Mouse (Mus musculus): ENCODE measurements at regions not wholly inside any gene's neighbourhood (a gene's known extent, or its start where the extent isn't known, plus 50 kb on each side); places are given as distances from the start of the nearest gene placed in this dataset.

- ATAC-seq (ENCODE audit: low read depth): peak; percentile 75; the same call in 1 of the 2 replicates
- H3K27ac ChIP-seq (replicated peaks): peak overlapping the region; percentile 38
- WGBS: 3% methylated on average over 4 of the region's 4 CpGs
These were observed 114.8 kb upstream of the Tmem260 start for GRCm38 (mm10) chr14:48330965-48331622.

GRCm38 (mm10) chr14:48331623-48332000, 114.3 kb upstream of the Tmem260 start:
- Histone ChIP-seq H3K4me1 (replicated peaks) (peaks cover 57% of the 10 kb centered on the region), H3K4me3 (no peak overlapping the region), H3K27ac (replicated peaks) (peak overlapping the region; percentile 33; the same call in 1 of the 2 replicates), H3K27me3 (peaks cover 6% of the 10 kb centered on the region; the same call in 1 of the 2 replicates), H3K9ac (no peak overlapping the region), H3K9me3 (no peaks in the 10 kb centered on the region), H3K4me2 (no peak overlapping the region), H3K36me3 (no peaks in the 10 kb centered on the region)
- WGBS: 75% methylated on average over 2 of the region's 2 CpGs
- no peak for ATAC-seq (ENCODE audit: low read depth)

More at GRCm38 (mm10) chr14:48330965-48331622, 114.8 kb upstream of the Tmem260 start:
- H3K4me3 ChIP-seq: no peak overlapping the region
- H3K9ac ChIP-seq: 0 out of 2 replicates have a peak overlapping the region, but pooled peaks have one; percentile 8
- H3K9me3 ChIP-seq: no peaks in the 10 kb centered on the region
- H3K27me3 ChIP-seq: peaks cover 5% of the 10 kb centered on the region; the same call in 1 of the 2 replicates
- H3K36me3 ChIP-seq: no peaks in the 10 kb centered on the region
- H3K4me2 ChIP-seq: peak overlapping the region; percentile 29
- H3K4me1 ChIP-seq (replicated peaks): peaks cover 57% of the 10 kb centered on the region

DNA sequence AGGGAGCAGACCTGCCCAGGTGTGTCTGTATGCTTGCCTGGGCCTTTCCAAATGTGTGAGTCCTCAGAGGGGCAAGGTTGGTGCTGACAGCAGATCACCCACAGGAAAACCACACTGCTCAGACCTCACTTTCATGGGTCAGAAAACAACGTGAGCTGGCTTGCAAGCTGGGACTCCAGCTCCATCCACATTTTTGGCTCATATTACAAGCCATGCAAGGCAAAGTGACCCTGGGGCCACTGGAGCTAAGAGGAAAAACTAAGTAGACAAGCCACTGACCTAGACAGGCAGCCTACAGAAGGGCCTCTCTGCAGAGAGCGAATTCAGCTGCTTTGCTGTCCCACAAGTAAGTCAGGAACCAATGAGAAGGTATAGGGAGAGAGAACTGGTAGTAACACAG, 113.7 kb upstream of the Tmem260 start:
- no peak overlapping the region for H3K9ac ChIP-seq
- H3K4me2 ChIP-seq: no peak overlapping the region
- H3K4me3 ChIP-seq: no peak overlapping the region
- peaks cover 9% of the 10 kb centered on the region; the same call in 1 of the 2 replicates for H3K27me3 ChIP-seq
- no peak for ATAC-seq (ENCODE audit: low read depth)
- H3K9me3 ChIP-seq: no peaks in the 10 kb centered on the region
- H3K36me3 ChIP-seq: no peaks in the 10 kb centered on the region
- H3K4me1 ChIP-seq (replicated peaks): peaks cover 57% of the 10 kb centered on the region
- WGBS: 47% methylated on average over 2 of the region's 2 CpGs
- 0 out of 2 replicates have a peak overlapping the region, but pooled peaks have one; percentile 33 for H3K27ac ChIP-seq (replicated peaks)

GRCm38 (mm10) chr14:48332660-48333059, 113.3 kb upstream of the Tmem260 start:
- Histone ChIP-seq H3K4me2 (no peak overlapping the region), H3K36me3 (no peaks in the 10 kb centered on the region), H3K27me3 (peaks cover 9% of the 10 kb centered on the region; the same call in 1 of the 2 replicates), H3K9me3 (no peaks in the 10 kb centered on the region), H3K9ac (no peak overlapping the region), H3K4me1 (replicated peaks) (peaks cover 57% of the 10 kb centered on the region), H3K27ac (replicated peaks) (0 out of 2 replicates have a peak overlapping the region, but pooled peaks have one; percentile 33), H3K4me3 (no peak overlapping the region)
- WGBS: 58% methylated on average over 4 of the region's 4 CpGs
- no peak for ATAC-seq (ENCODE audit: low read depth)

DNA sequence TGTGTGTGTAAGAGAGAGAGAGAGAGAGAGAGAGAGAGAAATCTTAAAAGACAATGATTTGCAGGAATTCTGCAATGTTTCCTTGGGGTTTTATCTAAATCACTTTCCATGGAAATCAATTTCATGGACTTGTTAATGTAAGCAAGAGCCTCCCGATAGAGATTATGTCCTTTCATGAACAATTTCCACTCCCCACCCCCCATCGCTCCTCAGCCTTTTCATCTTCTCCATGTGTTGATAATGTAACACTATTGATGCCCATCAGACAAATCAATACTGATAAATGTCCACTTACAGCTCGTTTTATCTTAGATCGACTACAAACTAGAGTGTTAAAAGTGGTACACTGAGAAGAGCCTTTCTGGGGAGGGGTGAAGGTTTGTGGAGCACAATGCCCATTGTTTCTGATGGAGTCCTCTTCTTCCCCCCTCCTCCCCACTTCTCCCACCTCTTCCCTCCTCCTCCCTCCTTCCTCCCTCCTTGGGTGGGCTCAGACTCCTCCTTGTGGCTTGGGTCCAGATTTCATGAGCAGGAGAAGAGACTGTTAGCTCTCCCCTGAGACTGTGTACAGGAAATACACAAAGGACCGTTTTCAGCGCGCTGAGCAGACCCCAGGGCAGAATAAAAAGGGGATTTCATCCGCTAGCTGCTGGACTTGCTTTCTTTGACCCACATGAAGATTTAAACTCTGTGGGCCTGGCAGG, 111.7 kb upstream of the Tmem260 start:
- H3K27me3 ChIP-seq: peaks cover 9% of the 10 kb centered on the region; the same call in 1 of the 2 replicates
- ATAC-seq (ENCODE audit: low read depth): no peak
- H3K9ac ChIP-seq: no peak overlapping the region
- no peak overlapping the region for H3K4me3 ChIP-seq
- no peaks in the 10 kb centered on the region for H3K36me3 ChIP-seq
- peaks cover 57% of the 10 kb centered on the region for H3K4me1 ChIP-seq (replicated peaks)
- H3K9me3 ChIP-seq: no peaks in the 10 kb centered on the region
- H3K4me2 ChIP-seq: no peak overlapping the region
- H3K27ac ChIP-seq (replicated peaks): no peak overlapping the region
- WGBS: 15% methylated on average over 8 of the region's 8 CpGs

DNA sequence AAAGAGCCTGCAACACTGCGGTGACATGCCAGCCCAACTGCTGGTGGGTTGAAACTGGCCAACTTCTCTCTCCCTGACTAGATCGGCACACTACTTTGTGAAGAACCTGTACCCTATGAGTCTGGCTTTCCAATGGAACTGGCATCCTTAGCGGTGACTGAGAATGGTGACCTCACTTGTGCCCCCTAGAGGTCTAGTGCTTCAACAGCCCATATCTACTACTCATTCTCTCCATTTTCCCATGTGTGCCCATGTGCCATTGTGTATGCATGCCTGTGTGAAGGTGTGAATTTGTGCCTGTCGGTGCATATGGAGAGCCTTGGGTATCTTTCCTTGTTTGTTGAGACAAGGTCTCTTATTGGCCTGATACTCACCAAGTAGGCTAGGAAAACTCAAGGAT, 106.5 kb upstream of the Tmem260 start:
- Histone ChIP-seq H3K4me1 (replicated peaks) (peaks cover 15% of the 10 kb centered on the region), H3K27me3 (0 out of 2 replicates have a peak, but pooled peaks cover 4% of the 10 kb centered on the region), H3K36me3 (no peaks in the 10 kb centered on the region), H3K27ac (replicated peaks) (no peak overlapping the region), H3K9ac (no peak overlapping the region), H3K4me3 (no peak overlapping the region), H3K4me2 (no peak overlapping the region), H3K9me3 (no peaks in the 10 kb centered on the region)
- 82% methylated on average over 4 of the region's 4 CpGs for WGBS
- ATAC-seq (ENCODE audit: low read depth): no peak

DNA sequence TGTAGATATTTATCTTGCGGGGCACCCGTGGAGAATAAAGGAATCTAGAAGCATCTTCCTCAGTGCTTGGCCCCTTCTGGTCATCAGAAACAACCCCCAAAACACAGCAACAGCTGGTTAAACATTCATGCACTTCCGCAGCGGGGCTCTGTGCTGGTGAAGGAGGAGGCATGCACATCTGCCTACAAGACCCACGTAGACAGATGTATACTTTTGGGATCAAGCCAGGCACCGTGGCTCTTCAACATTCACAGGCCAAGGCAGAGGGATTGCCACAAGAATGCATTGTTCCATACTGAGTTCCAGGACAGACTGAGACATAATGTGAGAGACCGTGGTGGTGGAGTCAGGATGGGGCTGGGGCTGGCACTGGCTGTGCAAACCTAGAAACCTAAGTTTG, 103.0 kb upstream of the Tmem260 start:
- H3K27ac ChIP-seq (replicated peaks): no peak overlapping the region
- H3K36me3 ChIP-seq: no peaks in the 10 kb centered on the region
- WGBS: 68% methylated on average over 7 of the region's 7 CpGs
- no peaks in the 10 kb centered on the region for H3K4me1 ChIP-seq (replicated peaks)
- ATAC-seq (ENCODE audit: low read depth): no peak
- no peak overlapping the region for H3K4me3 ChIP-seq
- H3K4me2 ChIP-seq: no peak overlapping the region
- H3K9me3 ChIP-seq: no peaks in the 10 kb centered on the region
- H3K27me3 ChIP-seq: no peaks in the 10 kb centered on the region
- H3K9ac ChIP-seq: no peak overlapping the region

DNA sequence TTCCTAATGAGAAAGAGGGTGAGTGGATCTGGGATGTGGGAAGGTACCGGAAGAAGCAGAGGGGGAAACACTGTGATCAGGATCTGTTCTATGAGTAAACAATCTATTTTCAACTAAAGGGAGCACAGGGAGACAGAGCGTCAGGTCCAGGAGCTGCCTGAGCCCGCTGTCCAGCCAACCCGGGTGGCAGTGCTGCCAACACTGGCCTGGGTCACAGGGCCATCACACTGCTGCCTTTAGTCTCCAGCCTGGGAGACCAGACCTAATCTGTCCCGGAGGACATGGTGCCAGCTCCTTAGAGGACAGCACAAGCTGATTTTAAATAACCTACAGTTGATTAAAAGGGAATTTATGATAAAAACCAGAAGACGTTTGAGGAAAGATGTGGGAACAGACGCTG, 100.0 kb upstream of the Tmem260 start:
- H3K27ac ChIP-seq (replicated peaks): no peak overlapping the region
- no peak overlapping the region for H3K4me3 ChIP-seq
- no peaks in the 10 kb centered on the region for H3K27me3 ChIP-seq
- no peaks in the 10 kb centered on the region for H3K36me3 ChIP-seq
- WGBS: 76% methylated on average over 7 of the region's 7 CpGs
- no peak overlapping the region for H3K9ac ChIP-seq
- H3K4me2 ChIP-seq: no peak overlapping the region
- no peaks in the 10 kb centered on the region for H3K9me3 ChIP-seq
- peaks cover 7% of the 10 kb centered on the region; the same call in 1 of the 2 replicates for H3K4me1 ChIP-seq (replicated peaks)
- ATAC-seq (ENCODE audit: low read depth): no peak

- no peak overlapping the region for H3K4me3 ChIP-seq
- 45% methylated on average over 9 of the region's 9 CpGs for WGBS
- peak; percentile 72 for ATAC-seq (ENCODE audit: low read depth)
These were observed 96.4 kb upstream of the Tmem260 start for GRCm38 (mm10) chr14:48349392-48350044.

GRCm38 (mm10) chr14:48351652-48352051, 94.3 kb upstream of the Tmem260 start:
- no peak overlapping the region for H3K4me2 ChIP-seq
- WGBS: 91% methylated on average over 6 of the region's 6 CpGs
- ATAC-seq (ENCODE audit: low read depth): no peak
- H3K36me3 ChIP-seq: no peaks in the 10 kb centered on the region
- H3K27ac ChIP-seq (replicated peaks): no peak overlapping the region
- no peak overlapping the region for H3K4me3 ChIP-seq
- no peaks in the 10 kb centered on the region for H3K9me3 ChIP-seq
- H3K9ac ChIP-seq: no peak overlapping the region
- H3K4me1 ChIP-seq (replicated peaks): peaks cover 7% of the 10 kb centered on the region; the same call in 1 of the 2 replicates
- no peaks in the 10 kb centered on the region for H3K27me3 ChIP-seq

More at GRCm38 (mm10) chr14:48349392-48350044, 96.4 kb upstream of the Tmem260 start:
- no peaks in the 10 kb centered on the region for H3K36me3 ChIP-seq
- no peak overlapping the region for H3K9ac ChIP-seq
- H3K27me3 ChIP-seq: no peaks in the 10 kb centered on the region
- peaks cover 7% of the 10 kb centered on the region; the same call in 1 of the 2 replicates for H3K4me1 ChIP-seq (replicated peaks)
- H3K9me3 ChIP-seq: no peaks in the 10 kb centered on the region
- H3K4me2 ChIP-seq: no peak overlapping the region
- no peak overlapping the region for H3K27ac ChIP-seq (replicated peaks)

- no peak overlapping the region for H3K9ac ChIP-seq
- no peaks in the 10 kb centered on the region for H3K9me3 ChIP-seq
- ATAC-seq (ENCODE audit: low read depth): no peak
- H3K27ac ChIP-seq (replicated peaks): no peak overlapping the region
- no peaks in the 10 kb centered on the region for H3K27me3 ChIP-seq
- no peak overlapping the region for H3K4me3 ChIP-seq
- no peaks in the 10 kb centered on the region for H3K36me3 ChIP-seq
- no peak overlapping the region for H3K4me2 ChIP-seq
- H3K4me1 ChIP-seq (replicated peaks): peaks cover 7% of the 10 kb centered on the region; the same call in 1 of the 2 replicates
These were observed 93.1 kb upstream of the Tmem260 start for GRCm38 (mm10) chr14:48352825-48353224.

GRCm38 (mm10) chr14:48354176-48354575, 91.7 kb upstream of the Tmem260 start:
- 18% methylated on average over 1 of the region's 1 CpGs for WGBS
- Histone ChIP-seq H3K4me2 (no peak overlapping the region), H3K27ac (replicated peaks) (no peak overlapping the region), H3K9ac (no peak overlapping the region), H3K36me3 (no peaks in the 10 kb centered on the region), H3K4me1 (replicated peaks) (peaks cover 10% of the 10 kb centered on the region; the same call in 1 of the 2 replicates), H3K9me3 (no peaks in the 10 kb centered on the region), H3K4me3 (no peak overlapping the region), H3K27me3 (no peaks in the 10 kb centered on the region)
- no peak for ATAC-seq (ENCODE audit: low read depth)
